Mouse (Mus musculus): ENCODE measurements around the gene Zfp37.
"Not testable (repeated sequence)": the region's sequence is repeated elsewhere in the genome, so short reads cannot be mapped to it uniquely, and the experiment has no call there.

Zfp37 gene

DNA sequence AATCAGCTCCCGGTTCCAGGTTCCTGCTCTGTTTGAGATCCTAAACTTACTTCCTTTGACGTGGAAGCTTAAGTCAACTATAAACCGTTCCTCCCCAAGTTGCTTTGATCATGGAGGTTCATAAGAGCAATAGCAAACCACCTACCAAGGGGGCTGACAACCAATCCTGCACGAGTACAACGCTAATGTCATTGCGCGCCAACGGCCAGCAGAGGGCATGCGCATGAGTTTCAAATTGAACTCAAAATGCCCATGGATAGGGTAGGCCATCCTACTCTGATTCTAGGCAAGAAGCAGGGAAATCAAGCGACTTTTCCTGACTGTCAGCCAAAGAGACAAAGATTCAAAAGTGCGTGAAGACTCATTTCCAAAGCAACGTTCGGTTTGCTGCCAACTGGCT, at the start of gene Zfp37:
Gene Zfp37 (minus strand): TSS at position 279 of the 400 bp plus-strand sequence.
- DNase-seq (ENCODE audit: low spot score), result no peak

DNA sequence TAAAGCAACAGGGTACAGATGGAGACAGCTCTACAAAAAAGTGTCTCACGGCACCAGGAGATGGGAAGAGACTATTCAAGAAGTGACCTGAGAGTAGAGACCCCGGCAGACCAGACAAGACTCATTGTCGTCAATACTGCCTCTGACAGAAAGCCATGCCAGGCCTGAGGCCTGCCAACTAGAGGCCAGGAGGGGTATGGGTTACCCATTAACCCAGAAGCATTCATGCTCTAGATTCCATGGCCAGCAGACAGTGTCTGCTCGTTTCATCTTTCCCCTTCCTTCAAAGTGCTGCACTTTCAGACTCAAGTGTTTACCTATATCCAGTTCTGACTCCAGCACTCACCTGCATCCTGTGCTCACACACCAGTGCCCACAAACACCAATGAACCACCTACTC, 47.2 kb upstream of the Zfp37 start:
- DNase-seq (ENCODE audit: low spot score), result no peak

DNA sequence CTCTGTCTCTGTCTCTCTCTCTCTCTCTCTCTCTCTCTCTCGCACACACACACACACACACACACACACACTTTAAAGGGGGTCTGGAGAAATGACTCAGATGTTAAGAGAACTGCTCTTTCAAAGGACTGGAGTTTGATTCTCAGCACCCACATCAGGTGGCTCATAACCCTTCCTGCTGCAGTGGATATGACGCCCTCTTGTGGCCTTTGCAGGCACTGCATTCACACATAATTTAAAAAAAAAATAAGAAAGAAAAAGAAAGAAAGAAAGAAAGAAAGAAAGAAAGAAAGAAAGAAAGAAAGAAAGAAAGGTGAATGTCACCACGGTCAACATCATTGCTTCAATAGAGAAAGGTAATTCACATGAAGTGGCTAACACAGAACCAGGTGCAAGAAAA, 46.4 kb upstream of the Zfp37 start:
- DNase-seq (ENCODE audit: low spot score), result no peak

DNA sequence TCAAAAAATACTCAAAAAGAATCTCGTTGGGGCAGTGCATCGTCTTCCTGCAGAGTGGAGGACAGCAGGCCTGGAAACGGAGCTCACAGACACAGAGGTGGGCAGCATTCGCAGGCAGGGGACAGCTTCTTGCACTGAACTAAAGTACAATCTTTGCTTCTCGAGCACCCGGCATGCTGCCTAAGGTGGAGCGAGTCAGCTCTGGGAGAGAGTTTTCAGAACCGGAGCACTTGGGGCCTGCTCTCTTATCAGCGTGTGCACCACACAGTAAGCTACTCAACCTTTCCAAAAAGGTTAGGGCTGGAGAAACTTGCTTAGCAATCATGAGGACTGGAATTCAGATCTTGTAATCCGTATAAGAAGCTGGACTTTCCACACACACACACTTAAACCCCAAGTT, 45.8 kb upstream of the Zfp37 start:
- no peak for DNase-seq (ENCODE audit: low spot score)

DNA sequence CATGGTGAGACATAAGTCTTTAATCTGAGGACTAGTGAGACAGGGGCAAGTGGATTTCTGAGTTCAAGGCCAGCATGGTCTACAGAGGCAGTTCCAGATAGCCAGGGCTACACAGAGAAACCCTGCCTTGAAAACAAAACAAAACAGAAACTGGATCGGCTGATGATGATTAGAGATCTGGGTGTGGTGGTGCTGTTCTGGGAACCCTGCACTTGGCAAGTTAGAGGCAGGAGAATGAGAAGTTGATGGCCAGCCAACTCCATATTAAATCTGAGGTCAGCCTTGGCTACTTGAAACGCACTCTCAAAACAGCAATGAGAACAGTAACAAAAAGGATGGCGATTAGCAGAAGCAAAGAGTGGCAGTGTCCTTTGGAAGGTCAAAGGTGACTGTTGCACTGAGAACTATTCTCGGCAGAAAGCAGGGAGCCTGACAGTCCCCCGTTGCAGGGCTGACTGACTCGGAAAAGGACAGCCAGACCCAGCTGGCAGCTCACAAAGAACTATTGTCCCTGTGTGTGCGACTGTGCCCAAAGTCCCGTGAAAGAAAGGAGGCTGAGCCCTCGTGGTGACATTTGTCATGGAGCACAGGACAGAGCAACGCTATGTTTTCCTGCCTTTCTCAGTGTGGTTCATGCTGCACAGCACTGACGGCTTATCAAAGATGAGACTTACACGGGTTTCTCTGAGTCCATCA, 44.1 kb upstream of the Zfp37 start:
- DNase-seq (ENCODE audit: low spot score), result no peak

DNA sequence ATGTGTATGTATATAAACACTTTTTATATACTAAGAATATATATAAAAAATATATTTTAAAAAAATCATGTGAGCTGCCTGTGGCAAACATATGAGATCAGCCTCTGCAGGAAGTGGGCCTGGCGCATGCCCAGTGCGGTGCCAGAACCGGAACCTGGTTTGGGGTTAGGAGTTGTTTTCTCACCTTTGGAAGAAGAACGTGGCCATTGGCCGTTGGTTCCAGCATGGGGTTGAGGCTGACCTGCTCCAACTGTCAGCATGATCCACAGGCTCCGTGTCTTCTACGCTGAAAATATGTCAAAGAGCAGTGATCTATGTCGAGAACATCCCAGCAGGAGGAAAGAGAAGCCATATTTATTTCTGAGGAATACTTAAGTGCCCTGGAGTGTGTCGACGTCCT, 43.1 kb upstream of the Zfp37 start:
- DNase-seq (ENCODE audit: low spot score), result no peak

DNA sequence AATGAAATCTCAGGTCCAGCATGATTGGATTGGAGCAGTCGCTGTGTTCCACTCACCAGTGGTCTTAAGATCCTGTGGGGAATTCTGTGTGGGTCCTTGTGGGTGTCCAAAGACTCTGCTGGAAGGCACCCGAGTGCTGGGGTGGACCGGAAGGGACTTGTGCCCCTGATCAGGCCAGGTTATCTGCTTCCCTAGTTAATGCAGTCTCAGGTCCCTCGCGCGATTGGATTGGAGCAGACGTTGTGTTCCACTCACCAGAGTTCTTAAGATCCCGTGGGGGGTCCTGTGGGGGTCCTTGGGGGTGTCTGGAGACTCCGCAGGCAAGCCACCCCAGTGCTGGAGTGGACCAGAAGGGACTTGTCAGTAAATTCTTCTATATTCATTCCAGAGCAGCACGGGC, 41.8 kb upstream of the Zfp37 start:
- no peak for DNase-seq (ENCODE audit: low spot score)

DNA sequence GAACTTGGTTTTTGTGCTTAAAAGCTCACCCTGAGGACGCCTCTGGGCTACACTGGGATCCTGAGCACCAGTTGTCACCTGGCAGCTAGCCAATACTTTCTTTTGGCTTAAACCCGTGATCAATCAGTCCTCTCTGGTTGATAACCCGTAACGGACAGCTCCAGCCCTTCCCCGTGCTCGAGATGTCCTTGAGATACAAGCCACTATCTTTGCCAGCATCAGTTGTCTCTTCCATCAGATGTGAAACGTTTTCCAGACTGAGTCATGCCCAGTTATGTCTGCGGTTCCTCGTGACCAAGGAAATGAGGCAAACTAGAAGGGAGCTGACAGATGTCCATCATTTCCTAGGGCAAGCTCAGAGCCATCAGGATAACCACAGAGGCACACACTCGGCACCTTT, 36.3 kb upstream of the Zfp37 start:
- no peak for DNase-seq (ENCODE audit: low spot score)

DNA sequence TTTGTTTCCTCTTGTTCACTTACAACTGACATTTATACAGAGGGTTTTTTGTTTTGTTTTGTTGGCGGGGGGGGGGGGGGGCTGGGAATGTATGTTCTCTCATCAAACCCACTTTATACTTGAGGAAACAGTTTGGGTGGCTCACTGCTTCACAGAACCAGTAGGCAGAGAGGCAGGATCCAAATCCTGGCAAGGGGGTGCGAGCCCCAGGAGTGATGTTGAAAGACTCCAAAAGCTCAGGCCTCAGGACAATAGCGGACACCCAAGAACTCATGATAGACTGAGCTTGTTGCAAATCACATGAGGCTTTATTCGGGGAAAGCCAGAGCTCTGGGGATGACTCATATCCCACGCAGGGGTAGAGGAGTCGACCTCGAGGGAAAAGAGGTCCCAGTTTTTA, 35.2 kb upstream of the Zfp37 start:
- not testable (repeated sequence) for DNase-seq (ENCODE audit: low spot score)

DNA sequence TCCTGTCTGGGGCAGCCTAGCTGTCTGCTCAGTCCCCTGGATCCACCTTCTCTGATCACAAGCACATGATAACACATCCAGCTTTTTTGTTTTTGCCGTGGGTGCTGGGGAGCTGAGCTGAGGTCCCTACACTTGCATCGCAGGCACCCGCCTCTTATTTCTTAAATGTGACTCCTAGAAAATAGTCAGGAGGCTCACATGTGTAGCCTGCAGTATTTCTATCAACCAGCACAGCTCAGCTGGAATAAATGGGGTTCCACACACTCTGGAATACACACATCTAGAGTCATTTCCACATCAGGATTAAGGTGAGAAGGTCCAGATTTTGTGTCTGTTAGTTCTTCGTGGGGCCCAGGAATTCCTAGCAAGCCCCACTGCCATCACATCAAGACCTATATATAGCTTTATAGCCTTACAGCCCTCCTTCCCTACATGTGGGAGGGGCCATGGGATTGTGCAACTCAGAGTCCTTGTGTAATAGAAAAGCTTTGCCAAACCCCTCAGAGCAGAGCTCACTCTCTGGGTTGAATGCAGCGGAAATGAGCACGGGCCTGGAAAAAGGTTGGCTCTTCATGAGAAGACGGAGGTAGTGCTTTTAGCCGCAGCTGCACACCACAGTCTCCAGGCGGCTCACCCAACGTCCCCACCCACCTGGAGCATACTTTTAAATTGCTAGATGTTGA, 34.4 kb upstream of the Zfp37 start:
- no peak for DNase-seq (ENCODE audit: low spot score)

DNA sequence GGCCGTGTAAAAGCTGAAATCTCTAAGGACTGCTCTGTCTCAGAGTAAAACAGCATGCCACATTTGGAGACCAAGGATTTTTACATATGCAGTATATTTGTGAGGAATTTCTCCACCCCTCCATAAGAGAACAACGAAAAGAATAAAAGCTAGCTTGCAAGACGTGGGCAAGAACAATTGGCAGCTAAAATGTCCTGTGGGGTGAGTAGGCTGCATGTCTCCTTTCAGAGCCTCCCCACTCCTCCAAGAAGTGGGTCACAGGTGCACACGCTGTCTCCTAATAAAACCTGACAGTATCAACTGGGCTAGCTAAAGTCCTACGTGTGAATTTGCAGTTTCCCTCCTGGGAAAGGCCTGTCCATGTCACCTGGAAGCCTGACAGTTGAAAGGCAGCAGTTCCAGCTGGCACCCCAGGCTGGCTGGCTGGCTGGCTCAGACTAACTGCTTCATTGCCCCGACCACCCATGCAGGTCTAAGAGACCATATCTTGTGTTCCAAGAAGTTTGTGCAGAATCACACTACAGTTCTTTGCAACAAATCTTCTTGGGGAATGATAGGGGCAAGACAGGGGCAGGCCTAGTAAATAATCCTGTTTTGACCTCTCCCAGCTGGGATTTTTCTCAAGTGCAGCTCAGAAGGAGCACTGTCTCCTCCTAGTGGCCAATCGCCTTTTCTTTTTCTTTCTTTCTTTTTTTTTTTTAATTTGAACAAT, 32.4 kb upstream of the Zfp37 start:
- no peak for DNase-seq (ENCODE audit: low spot score)

DNA sequence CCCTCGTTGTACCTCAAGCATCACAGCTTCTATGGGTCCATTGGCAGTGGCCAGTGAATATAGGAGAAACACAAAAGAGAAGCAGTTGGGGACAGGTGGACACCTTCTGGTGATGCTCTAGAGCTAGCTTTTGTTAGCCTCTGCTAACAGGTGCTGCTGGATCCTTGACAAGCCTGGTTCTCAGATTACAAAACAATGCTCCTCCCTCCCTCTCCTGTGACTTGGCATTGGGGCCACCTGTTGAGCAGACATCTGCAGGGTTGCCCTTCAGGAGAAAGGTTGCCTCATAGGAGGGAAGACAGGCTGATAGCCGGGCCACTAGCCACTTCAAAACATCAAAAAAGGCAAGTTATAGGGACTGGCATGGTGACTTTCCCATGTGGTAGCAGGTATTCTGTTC, 31.4 kb upstream of the Zfp37 start, which contains the start of gene Slc31a2:
Gene Slc31a2 (plus strand): TSS at position 287 of the 400 bp plus-strand sequence.
- DNase-seq (ENCODE audit: low spot score), result no peak

DNA sequence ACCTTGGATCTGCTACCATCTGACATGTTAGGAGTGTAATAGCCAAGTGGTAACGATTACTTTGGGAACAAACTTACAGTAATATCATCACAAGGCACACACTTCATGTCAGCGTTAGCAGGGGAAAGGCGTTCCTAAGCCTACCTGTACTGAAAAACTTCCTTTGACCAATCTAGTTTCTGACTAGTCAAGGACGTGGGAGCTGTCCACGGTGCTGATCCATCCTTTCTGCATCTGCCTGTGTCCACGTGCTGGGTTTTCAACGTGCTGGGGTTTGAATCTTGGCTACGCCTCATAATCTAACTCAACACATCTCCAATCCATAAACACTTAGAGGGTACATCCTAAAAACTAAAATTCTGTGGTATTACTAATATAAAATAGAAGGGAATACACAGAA, 26.1 kb upstream of the Zfp37 start:
- peak; percentile 60 for DNase-seq (ENCODE audit: low spot score)

DNA sequence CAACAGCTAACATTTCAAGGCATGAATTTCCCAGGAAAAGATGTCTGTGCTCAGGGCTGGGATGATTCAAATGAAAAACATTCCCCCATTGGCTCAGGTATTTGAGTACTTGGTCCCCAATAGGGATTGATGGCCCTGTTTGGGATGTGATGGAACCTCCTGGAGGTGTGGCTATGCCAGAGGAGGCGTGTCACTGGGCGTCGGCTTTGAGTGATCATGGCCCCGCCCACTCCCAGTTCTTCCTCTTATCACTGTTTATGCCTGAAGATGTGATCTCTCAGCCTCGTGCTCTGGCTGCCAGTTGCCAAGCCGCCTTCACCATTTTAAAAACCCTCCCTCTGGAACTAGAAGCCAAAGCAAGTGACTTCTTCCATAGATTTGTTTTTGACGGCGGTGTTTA, 23.7 kb upstream of the Zfp37 start:
- DNase-seq (ENCODE audit: low spot score), result no peak

DNA sequence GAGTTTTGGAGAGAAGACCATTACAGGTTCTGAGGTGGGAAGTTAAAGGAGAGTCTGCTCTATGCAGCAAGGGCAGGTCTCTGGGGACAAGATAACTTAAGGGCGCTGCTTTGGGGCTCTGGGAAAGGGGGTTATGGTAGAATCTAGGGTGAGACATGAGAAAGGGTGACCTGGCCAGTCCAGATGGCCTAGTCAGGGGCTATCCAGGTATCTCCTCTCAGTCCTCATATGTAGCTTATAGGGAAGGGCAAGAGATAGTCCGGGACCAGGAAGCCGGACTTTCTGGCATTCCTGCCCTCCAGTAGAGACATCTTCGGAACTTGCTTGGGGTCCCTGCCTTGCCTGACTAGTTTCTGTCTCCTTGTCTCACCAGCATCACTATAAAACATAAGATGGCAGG, 20.9 kb upstream of the Zfp37 start:
- no peak for DNase-seq (ENCODE audit: low spot score)

DNA sequence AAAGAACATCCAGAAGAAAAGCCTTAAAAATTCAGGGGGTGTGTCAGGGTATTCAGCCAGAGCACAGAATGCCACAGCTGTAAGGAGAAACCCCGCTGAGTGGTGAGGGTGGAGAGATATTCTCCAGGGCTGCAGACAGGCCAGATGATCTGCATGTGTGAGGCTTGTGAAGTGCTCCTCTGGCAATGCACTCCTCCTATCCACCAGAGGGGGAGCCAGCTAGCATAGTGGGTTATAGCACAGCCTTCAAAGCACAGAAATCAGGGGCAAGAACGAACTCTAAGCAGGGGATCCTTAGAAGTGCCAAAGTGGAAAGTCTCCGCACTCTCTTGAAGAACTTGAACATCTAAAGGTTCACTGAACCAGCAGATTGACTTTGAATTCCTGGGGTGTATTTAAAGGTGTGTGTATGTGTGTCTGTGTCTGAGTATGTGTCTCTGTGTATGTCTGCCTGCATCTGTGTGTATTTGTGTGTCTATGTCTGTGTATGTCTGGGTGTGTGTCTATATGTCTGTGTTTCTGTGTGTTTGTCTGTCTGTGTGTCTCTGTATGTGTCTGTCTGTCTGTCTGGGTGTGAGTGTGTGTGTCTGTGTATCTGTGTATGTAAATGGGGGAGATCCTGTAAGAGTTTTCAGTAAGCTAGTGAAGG, 20.2 kb upstream of the Zfp37 start:
- DNase-seq (ENCODE audit: low spot score), result no peak

DNA sequence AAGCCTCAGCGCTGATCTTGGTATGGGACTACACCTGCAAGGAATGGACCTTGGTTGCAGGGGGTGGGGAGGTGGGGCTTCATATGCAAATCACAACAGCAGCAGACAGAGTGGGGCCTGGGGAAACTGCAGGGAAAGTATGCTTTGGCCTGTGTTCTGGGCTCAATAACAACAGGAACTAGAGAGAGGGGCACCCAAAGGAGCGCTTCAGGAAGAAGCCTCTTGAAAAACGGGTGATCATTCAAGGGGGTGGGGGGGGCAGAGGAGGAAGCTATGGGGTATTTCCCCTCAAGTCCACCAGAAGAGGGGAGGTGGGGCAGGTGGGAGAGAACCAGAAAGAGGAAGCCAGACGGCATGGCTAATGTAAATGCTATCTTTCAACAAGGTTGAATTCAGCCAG, 17.5 kb upstream of the Zfp37 start:
- no peak for DNase-seq (ENCODE audit: low spot score)

DNA sequence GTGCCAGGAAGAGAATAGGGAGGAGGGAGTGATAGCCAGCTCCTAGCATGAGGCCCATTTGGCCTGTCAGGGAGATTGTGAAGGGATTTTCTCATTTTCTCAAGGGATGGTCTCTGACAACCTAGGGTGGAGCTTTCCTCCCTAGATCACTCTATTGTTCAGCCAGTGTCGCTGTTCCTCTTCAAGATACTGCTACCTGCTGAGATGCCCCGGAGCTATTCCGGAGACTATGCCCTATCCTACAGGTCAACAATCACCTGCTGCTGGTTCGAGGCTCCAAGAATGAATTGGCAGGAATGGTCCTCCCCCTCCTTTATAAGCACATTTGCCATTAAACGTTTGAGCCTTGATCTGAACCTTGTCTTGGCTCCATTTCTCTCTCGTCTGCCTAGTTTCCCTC, 9.7 kb upstream of the Zfp37 start:
- no peak for DNase-seq (ENCODE audit: low spot score)

DNA sequence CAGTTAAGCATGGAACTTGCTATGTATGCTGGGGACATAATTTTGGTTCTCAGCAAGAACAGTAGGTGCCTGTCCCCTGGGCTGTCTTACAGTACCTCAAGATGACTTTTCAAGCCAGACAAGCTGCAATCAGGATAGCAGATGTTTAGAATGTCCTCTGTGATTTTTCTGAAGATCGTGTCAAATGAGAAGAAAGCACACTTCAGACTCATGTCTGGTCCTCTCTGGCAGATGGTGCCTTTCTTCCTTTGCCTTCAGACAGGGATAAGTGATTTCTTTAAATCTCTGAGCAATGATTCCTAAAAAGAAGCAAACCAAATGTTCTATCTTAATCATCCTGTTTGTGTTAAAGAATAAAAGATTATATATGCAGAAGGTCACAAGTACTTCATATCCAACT, 694 bp downstream of the Zfp37 start:
- DNase-seq (ENCODE audit: low spot score), result no peak

DNA sequence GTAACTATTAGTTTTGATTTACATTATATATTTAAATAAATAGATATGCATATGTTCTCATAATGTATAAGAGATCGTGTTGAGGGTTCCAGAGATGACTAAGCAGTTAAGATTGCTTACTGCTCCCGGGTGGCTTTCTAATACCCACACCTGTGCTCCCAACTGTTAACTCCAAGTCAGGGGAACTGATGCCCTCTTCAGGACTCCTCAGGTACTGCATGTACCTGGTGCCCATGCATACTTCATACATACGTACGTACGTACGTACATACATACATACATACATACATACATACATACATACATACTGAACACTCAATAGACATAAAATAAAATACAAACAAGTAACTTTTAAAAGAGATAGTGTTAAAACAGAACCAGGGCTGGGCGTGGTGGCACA, 1.4 kb downstream of the Zfp37 start:
- peak; percentile 12 for DNase-seq (ENCODE audit: low spot score)

DNA sequence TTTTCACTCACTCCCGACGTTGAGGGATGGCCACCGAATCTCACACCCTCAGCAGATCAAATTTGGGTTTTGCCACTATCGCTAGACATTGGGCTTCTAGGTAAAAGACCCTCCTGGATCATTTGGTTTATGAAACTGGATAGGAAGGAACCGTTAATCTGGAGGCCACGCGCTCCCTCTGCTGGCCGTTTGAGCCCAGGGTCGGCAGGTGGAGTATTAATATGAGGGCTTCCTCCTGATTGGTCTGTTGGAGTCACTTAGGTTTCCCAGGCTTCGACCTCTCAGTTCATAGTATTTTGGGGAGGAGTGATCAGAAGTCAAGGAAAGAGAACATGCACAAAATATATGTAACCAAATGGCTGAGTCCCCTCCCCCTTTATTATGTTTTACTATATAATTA, 2.5 kb downstream of the Zfp37 start:
- DNase-seq (ENCODE audit: low spot score), result peak; percentile 58

DNA sequence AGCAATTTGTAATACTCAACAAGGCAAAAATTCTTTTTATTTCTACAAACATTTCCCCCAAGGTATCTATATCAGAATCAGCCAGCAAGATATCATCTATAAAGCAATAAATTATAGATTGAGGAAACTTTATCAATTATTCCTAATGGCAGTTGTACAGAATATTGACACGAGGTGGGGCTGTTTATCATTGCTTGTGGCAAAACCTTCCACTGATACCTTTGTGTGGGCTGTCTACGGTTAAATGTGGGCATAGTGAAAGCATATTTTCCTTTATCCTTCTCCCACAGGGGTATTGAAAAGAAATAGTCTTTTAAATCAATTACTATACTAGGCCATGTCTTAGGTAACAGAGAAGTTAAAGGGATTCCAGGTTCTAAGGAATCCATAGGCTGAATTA, 17.4 kb downstream of the Zfp37 start:
- DNase-seq (ENCODE audit: low spot score), result no peak

DNA sequence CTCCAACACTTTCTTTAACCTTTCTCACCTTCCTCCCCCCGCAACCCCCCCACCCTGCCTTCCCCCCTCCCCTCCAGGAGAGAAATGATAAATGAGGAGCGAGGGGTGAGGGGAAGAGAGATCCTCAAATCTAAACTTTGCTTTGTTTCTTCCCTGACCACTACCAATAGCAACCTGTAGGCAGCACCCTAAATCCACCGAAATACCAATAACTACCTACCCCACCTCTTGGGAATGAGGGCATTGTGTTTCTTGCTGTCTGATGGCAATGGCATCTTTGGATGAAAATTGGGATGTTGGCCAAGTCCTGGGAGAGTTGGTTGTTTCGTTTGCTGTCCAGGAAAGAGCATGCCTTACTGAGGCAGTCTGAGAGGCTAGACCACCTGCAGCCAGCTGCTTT, 20.8 kb downstream of the Zfp37 start:
- DNase-seq (ENCODE audit: low spot score), result no peak

Data from urinary bladder, postnatal 14 days (tissue).